Mouse (Mus musculus) thymus, postnatal 4 days (tissue): ENCODE measurements around the gene Ptprq.

Source experiments
- DNase-seq: peaks from one replicate; pipeline ENCODE4 v3.0.0; 2021

The Ptprq gene

GRCm38 (mm10) chr10:107626648-107627047 is 93.2 kb downstream of the Ptprq start:
- no peak for DNase-seq

- DNase-seq, result no peak
Measured at GRCm38 (mm10) chr10:107624211-107624610, 95.6 kb downstream of the Ptprq start.

GRCm38 (mm10) chr10:107615460-107615859 is 104.4 kb downstream of the Ptprq start:
- DNase-seq, result no peak

- DNase-seq, result no peak
Measured at GRCm38 (mm10) chr10:107601371-107601770, 118.5 kb downstream of the Ptprq start.

- no peak for DNase-seq
Measured at GRCm38 (mm10) chr10:107583360-107583759, 136.5 kb downstream of the Ptprq start.

GRCm38 (mm10) chr10:107569044-107569443 is 150.8 kb downstream of the Ptprq start:
- DNase-seq, result no peak

GRCm38 (mm10) chr10:107568261-107568660 is 151.6 kb downstream of the Ptprq start:
- no peak for DNase-seq

GRCm38 (mm10) chr10:107562875-107563274 is 157.0 kb downstream of the Ptprq start:
- no peak for DNase-seq

GRCm38 (mm10) chr10:107560881-107561280 is 159.0 kb downstream of the Ptprq start:
- DNase-seq, result no peak

GRCm38 (mm10) chr10:107543026-107543425 is 176.8 kb downstream of the Ptprq start:
- DNase-seq, result no peak

- DNase-seq, result no peak
Measured at GRCm38 (mm10) chr10:107528758-107529157, 191.1 kb downstream of the Ptprq start.

- no peak for DNase-seq
Measured at GRCm38 (mm10) chr10:107519216-107519615, 200.6 kb downstream of the Ptprq start.

- DNase-seq, result no peak
Measured at GRCm38 (mm10) chr10:107516641-107517040, 203.2 kb downstream of the Ptprq start.

- no peak for DNase-seq
Measured at GRCm38 (mm10) chr10:107514735-107515134, 205.1 kb downstream of the Ptprq start.

GRCm38 (mm10) chr10:107506397-107506796 is 213.5 kb downstream of the Ptprq start:
- DNase-seq, result no peak

GRCm38 (mm10) chr10:107503430-107503829 is 216.4 kb downstream of the Ptprq start:
- no peak for DNase-seq

- DNase-seq, result no peak
Measured at GRCm38 (mm10) chr10:107502193-107502592, 217.7 kb downstream of the Ptprq start.

GRCm38 (mm10) chr10:107499656-107500055 is 220.2 kb downstream of the Ptprq start:
- DNase-seq, result no peak

- DNase-seq, result no peak
Measured at GRCm38 (mm10) chr10:107496402-107496801, 223.4 kb downstream of the Ptprq start.

GRCm38 (mm10) chr10:107494568-107494967 is 225.3 kb downstream of the Ptprq start, which contains the start of gene Myf6:
TSS of gene Myf6 (minus strand) at chr10:107494737.
- DNase-seq, result no peak

- DNase-seq, result no peak
Measured at GRCm38 (mm10) chr10:107493580-107494474, 226.0 kb downstream of the Ptprq start.

- DNase-seq, result no peak
Measured at GRCm38 (mm10) chr10:107492867-107493579, 226.8 kb downstream of the Ptprq start.

GRCm38 (mm10) chr10:107488654-107489315 is 231.1 kb downstream of the Ptprq start:
- no peak for DNase-seq
